Mouse (Mus musculus) ES-E14 (cell line): ENCODE results near the gene Pdzk1. TPM values are rescaled to one million over a fixed set of nuclear protein-coding genes. Genes with fewer than 3 reads are reported as not detected.

Experiments used
- DNase-seq: peaks from one replicate; pipeline ENCODE4 v3.0.0-alpha.2; 2013; ENCODE audit warnings: low read depth, low spot score
- H3K27ac ChIP-seq: 2 replicates; pipeline ENCODE4 v1.5.1; 2012; ENCODE audit warnings: low read depth, mild to moderate bottlenecking, low read length, moderate library complexity, mixed read lengths; ENCODE audit not compliant: poor library complexity, insufficient read depth, severe bottlenecking
- H3K36me3 ChIP-seq: 2 replicates; pipeline ENCODE4 v1.6.1; 2012; ENCODE audit warnings: mild to moderate bottlenecking, low read length, moderate library complexity, mixed read lengths; ENCODE audit not compliant: control insufficient read depth, poor library complexity, insufficient read depth, severe bottlenecking
- H3K4me1 ChIP-seq, 2 experiments: fragments of 150-350 bp in 1 of 2; sonication (generic) in 1 of 2; 2 replicates each; pipeline ENCODE4 v1.6.1; 2012; ENCODE audit warnings: low read length in 2 of 2, mild to moderate bottlenecking in 1 of 2, mixed read lengths in 1 of 2; ENCODE audit not compliant: control insufficient read depth in 2 of 2, insufficient read depth in 2 of 2, poor library complexity in 1 of 2
- H3K4me3 ChIP-seq, 2 experiments: fragments of 150-350 bp in 1 of 2; sonication (generic) in 1 of 2; 2 replicates each; pipeline ENCODE4 v1.5.1; 2012; ENCODE audit warnings: low read length in 2 of 2, low read depth in 1 of 2, mild to moderate bottlenecking in 1 of 2, mixed read lengths in 1 of 2; ENCODE audit not compliant: insufficient read depth in 1 of 2, poor library complexity in 1 of 2, severe bottlenecking in 1 of 2
- H3K9ac ChIP-seq: 2 replicates; pipeline ENCODE4 v1.6.1; 2012; ENCODE audit warnings: low read depth, mild to moderate bottlenecking, low read length, mixed read lengths; ENCODE audit not compliant: poor library complexity, insufficient read depth, severe bottlenecking
- H3K9me3 ChIP-seq: fragments of 150-350 bp; sonication (generic); 2 replicates; pipeline ENCODE4 v1.6.1; 2012; ENCODE audit warnings: low read depth, mild to moderate bottlenecking, low read length; ENCODE audit not compliant: control insufficient read depth, insufficient read depth
- CHD2 ChIP-seq: IDR thresholded peaks from 2 replicates; pipeline ENCODE4 v1.6.1; 2014; ENCODE audit warnings: mild to moderate bottlenecking, low read depth, low read length, inconsistent platforms
- HCFC1 ChIP-seq: IDR thresholded peaks from 2 replicates; pipeline ENCODE4 v1.6.1; 2012; ENCODE audit warnings: low read length, inconsistent platforms, borderline replicate concordance; ENCODE audit not compliant: insufficient read depth
- MAFK ChIP-seq: IDR thresholded peaks from 2 replicates; pipeline ENCODE4 v1.6.1; 2014; ENCODE audit warnings: mild to moderate bottlenecking, low read depth, low read length, inconsistent platforms; ENCODE audit not compliant: insufficient read depth
- ZC3H11A ChIP-seq: IDR thresholded peaks from 2 replicates; pipeline ENCODE4 v1.6.1; 2012; ENCODE audit warnings: low read depth, mild to moderate bottlenecking, inconsistent platforms, low read length, borderline replicate concordance
- ZNF384 ChIP-seq: IDR thresholded peaks from 2 replicates; pipeline ENCODE4 v1.6.1; 2012; ENCODE audit warnings: low read depth, low read length, inconsistent platforms
- in situ Hi-C, 2 experiments: fragments of 600-800 bp; cut with MboI; formaldehyde crosslinking; loops; one replicate each; pipeline ENCODE4 v1.15.1; 2025; ENCODE audit warnings: low sequenced_read_pairs in 2 of 2, inconsistent platforms in 1 of 2; ENCODE audit not compliant: unreplicated experiment in 2 of 2
- total RNA-seq: library from RNA; depleted of rRNA; stranded (reverse); fragments of 300-350 nt; gene quantifications from 2 replicates; pipeline ENCODE4 v1.2.3, GENCODE M21; 2012

Gene Pdzk1
- total RNA-seq, 1 experiment, result 3.0 TPM

GRCm38 (mm10) chr3:96820116-96820915 lies 8.8 kb upstream of the Pdzk1 start:
- in situ Hi-C loops, result no loop called here
- Histone ChIP-seq H3K36me3 (no peaks in the 10 kb centered on the region; the same call in 1 of the 2 replicates), H3K4me3 (no peak overlapping the region), H3K9ac (no peak overlapping the region), H3K27ac (no peak overlapping the region), H3K4me1 (peaks cover 0 to 2% of the 10 kb centered on the region in 2 experiments; a peak in 1 of 4 replicates), H3K9me3 (no peaks in the 10 kb centered on the region)
- no peak for DNase-seq
- TF ChIP-seq HCFC1, result no peak
- TF ChIP-seq MAFK, result no peak
- TF ChIP-seq CHD2, result no peak
- TF ChIP-seq ZC3H11A, result no peak
- no peak for TF ChIP-seq ZNF384

DNA sequence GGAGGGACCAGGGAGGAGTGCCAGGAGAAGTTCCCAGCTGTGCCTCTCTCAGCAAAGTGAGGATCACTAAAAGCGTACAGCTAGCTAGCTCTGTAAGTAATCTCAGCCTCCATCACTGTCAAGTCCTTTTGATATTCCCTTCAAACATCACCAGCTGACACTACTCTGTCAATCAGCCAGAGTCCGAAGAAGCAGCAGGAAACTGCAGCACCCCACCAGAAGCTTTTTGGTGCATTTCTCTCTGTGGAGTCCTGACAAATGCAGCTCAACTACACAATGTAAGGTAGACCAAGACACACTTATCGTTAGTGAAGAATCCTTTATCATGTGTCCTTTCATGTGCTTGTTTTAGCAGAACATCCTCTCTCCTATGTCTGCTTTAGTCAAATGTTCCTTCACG lies 7.5 kb upstream of the Pdzk1 start:
- no peak for DNase-seq
- H3K4me1 ChIP-seq, result no peaks in the 10 kb centered on the region; a peak in 1 of 4 replicates
- H3K9ac ChIP-seq, result no peak overlapping the region
- no peak overlapping the region for H3K4me3 ChIP-seq
- no peaks in the 10 kb centered on the region for H3K9me3 ChIP-seq
- TF ChIP-seq ZNF384, result no peak
- no peak for TF ChIP-seq MAFK
- no peak for TF ChIP-seq HCFC1
- no peak for TF ChIP-seq ZC3H11A
- no peak for TF ChIP-seq CHD2
- no peaks in the 10 kb centered on the region; the same call in 1 of the 2 replicates for H3K36me3 ChIP-seq
- in situ Hi-C loops, result no loop called here
- no peak overlapping the region for H3K27ac ChIP-seq

GRCm38 (mm10) chr3:96823701-96824100 lies 5.4 kb upstream of the Pdzk1 start:
- H3K36me3 ChIP-seq, result no peaks in the 10 kb centered on the region; the same call in 1 of the 2 replicates
- no peak overlapping the region for H3K27ac ChIP-seq
- H3K9ac ChIP-seq, result no peak overlapping the region
- in situ Hi-C loops, result no loop called here
- peaks cover 0 to 1% of the 10 kb centered on the region in 2 experiments; a peak in 2 of 4 replicates for H3K4me1 ChIP-seq
- TF ChIP-seq MAFK (no peak), ZC3H11A (no peak), ZNF384 (no peak), CHD2 (no peak), HCFC1 (no peak)
- H3K9me3 ChIP-seq, result no peaks in the 10 kb centered on the region
- H3K4me3 ChIP-seq, result no peak overlapping the region
- no peak for DNase-seq

DNA sequence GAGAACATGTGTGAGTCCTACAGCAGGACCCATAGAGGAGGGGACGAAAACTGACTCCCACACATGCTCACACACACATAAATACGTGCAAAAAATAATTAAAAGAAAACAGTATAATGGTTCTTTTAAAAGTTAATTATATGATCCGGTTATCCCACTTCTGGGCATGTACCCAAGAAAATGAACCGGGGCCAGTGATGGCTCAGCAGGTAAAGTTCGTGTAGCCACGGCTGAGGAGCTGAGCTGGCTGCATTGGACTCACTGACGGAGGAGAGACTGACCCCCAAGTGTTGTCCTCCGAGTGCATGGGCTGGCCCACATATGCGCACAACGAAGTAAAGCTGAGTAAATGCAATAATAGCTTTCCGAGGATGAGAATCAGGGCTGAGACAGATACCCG lies 4.5 kb upstream of the Pdzk1 start:
- Histone ChIP-seq H3K27ac (no peak overlapping the region), H3K9ac (no peak overlapping the region), H3K36me3 (no peaks in the 10 kb centered on the region; the same call in 1 of the 2 replicates), H3K4me3 (no peak overlapping the region), H3K4me1 (peaks cover 5 to 6% of the 10 kb centered on the region in 2 experiments; a peak in 3 of 4 replicates), H3K9me3 (no peaks in the 10 kb centered on the region)
- in situ Hi-C loops, result no loop called here
- DNase-seq, result no peak
- TF ChIP-seq HCFC1 (no peak), MAFK (no peak), ZC3H11A (no peak), CHD2 (no peak)
